ENCODE assay signal across 32 mouse cellular contexts in the genomic region with DNA sequence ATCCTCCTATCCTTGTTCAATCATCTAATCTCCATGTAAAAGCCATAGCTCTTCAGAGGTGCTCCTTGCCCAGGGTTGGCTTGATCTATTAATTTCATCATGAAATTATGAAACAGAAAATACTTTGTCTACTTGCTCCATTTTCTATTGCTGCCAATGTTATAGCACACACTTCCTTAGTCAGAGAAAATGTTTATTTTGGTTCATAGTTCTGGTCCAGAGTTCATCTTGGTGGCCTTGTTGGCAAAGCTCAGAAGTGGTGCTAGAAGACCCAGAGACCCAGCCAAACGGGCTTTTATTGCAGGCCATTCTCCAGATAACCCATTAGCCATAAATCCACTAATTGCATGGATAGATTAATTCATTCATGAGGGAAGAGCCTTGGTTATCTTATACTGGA. TPM values are rescaled to one million over a fixed set of nuclear protein-coding genes. Genes with fewer than 3 reads are reported as not detected.
A peak's percentile ranks its signal among the peaks of the same experiment; 100 is the strongest.
DNase-seq lines count a peak whose midpoint lies in the region; ATAC-seq and TF ChIP-seq lines count a peak whose summit lies in the region.
"Had no signal": no experiment of that assay in that cellular context is flagged by ENCODE, and none has a peak within 500 bp of the region (broad histone marks: within the 10 kb centered on the region; RNA-seq: fewer than 3 reads in every experiment).

No protein-coding gene starts in this region.

- no peak overlapping the region for H3K4me2 ChIP-seq in intestine, embryonic 16.5 days (ENCODE audit: low read depth, low read length)
- no peak overlapping the region for H3K4me2 ChIP-seq in intestine, embryonic 15.5 days (replicated peaks)
- H3K4me2 ChIP-seq: embryonic facial prominence, embryonic 13.5 days; forebrain, embryonic 13.5 days; heart, embryonic 11.5 days; hindbrain, embryonic 12.5 days; hindbrain, embryonic 15.5 days had no signal

- no peak overlapping the region for H3K4me3 ChIP-seq in intestine, embryonic 16.5 days (ENCODE audit: low read length)
- H3K4me3 ChIP-seq in intestine, embryonic 15.5 days (replicated peaks) = no peak overlapping the region
- no peak overlapping the region for H3K4me3 ChIP-seq in liver, adult 2 months (ENCODE audit: insufficient read depth, low read depth, low read length)
- H3K4me3 ChIP-seq: embryonic facial prominence, embryonic 10.5 days; embryonic facial prominence, embryonic 13.5 days; erythroblast, embryonic 14.5 days; forebrain, embryonic 10.5 days; forebrain, embryonic 13.5 days; hindbrain, embryonic 12.5 days; hindbrain, embryonic 15.5 days had no signal

- peak; percentile 25 for ATAC-seq in intestine, embryonic 16.5 days
- no peak for ATAC-seq in intestine, embryonic 15.5 days
- ATAC-seq: forebrain, embryonic 13.5 days; forebrain, embryonic 16.5 days; Patski had no signal

- H3K36me3 ChIP-seq in intestine, embryonic 16.5 days (ENCODE audit: control insufficient read depth, insufficient read depth, low read length) = no peaks in the 10 kb centered on the region
- no peaks in the 10 kb centered on the region for H3K36me3 ChIP-seq in intestine, embryonic 15.5 days
- no peaks in the 10 kb centered on the region for H3K36me3 ChIP-seq in liver, adult 2 months (ENCODE audit: control insufficient read depth, insufficient read depth, low read length)
- H3K36me3 ChIP-seq: embryonic facial prominence, embryonic 10.5 days; embryonic facial prominence, embryonic 13.5 days; forebrain, embryonic 10.5 days; hindbrain, embryonic 12.5 days; hindbrain, embryonic 15.5 days had no signal

- H3K9ac ChIP-seq in intestine, embryonic 16.5 days (ENCODE audit: low read depth, low read length) = no peak overlapping the region
- H3K9ac ChIP-seq in intestine, embryonic 15.5 days = no peak overlapping the region
- H3K9ac ChIP-seq in liver, adult 2 months (ENCODE audit: low read depth, low read length) = no peak overlapping the region
- H3K9ac ChIP-seq: embryonic facial prominence, embryonic 13.5 days; forebrain, embryonic 13.5 days; hindbrain, embryonic 12.5 days; hindbrain, embryonic 15.5 days had no signal

- no peak for TF ChIP-seq CTCF in liver, adult 2 months (IDR thresholded peaks at IDR 0.05; ENCODE audit: low read depth, low read length)

- no peaks in the 10 kb centered on the region for H3K27me3 ChIP-seq in intestine, embryonic 16.5 days (replicated peaks; ENCODE audit: control insufficient read depth, insufficient read depth, low read length)
- peaks cover 4% of the 10 kb centered on the region for H3K27me3 ChIP-seq in intestine, embryonic 15.5 days (replicated peaks)
- H3K27me3 ChIP-seq in liver, adult 2 months (ENCODE audit: control insufficient read depth, insufficient read depth, low read length) = no peaks in the 10 kb centered on the region
- H3K27me3 ChIP-seq: Patski had no signal

- DNase-seq in kidney, postnatal 10 days = peak; percentile 41
- no peak for DNase-seq in kidney, postnatal 4 days
- peak; percentile 90 for DNase-seq in liver, adult 2 months (ENCODE audit: extremely low read depth, low read depth, low spot score)
- DNase-seq in liver = no peak
- DNase-seq in layer of hippocampus, adult 9-10 months (ENCODE audit: low spot score) = no peak
- no peak for DNase-seq in MN1 (ENCODE audit: low spot score)
- DNase-seq: adrenal gland, adult 8-10 months; adrenal gland, postnatal 25 days; cerebellum, adult 11-12 months; cerebellum, adult 8-10 months; cerebellum, postnatal 10 days; cerebellum, postnatal 36 days; embryo, embryonic 11 days; gastrocnemius, postnatal 10 days; gastrocnemius, postnatal 36 days; heart, adult 11 months had no signal

- no peaks in the 10 kb centered on the region for H3K9me3 ChIP-seq in intestine, embryonic 16.5 days (ENCODE audit: control insufficient read depth, low read length)
- no peaks in the 10 kb centered on the region for H3K9me3 ChIP-seq in intestine, embryonic 15.5 days
- H3K9me3 ChIP-seq: embryonic facial prominence, embryonic 10.5 days; embryonic facial prominence, embryonic 13.5 days; forebrain, embryonic 10.5 days; forebrain, embryonic 13.5 days; hindbrain, embryonic 12.5 days; hindbrain, embryonic 15.5 days had no signal

- no peak overlapping the region for H3K27ac ChIP-seq in intestine, embryonic 16.5 days (ENCODE audit: low read length)
- no peak overlapping the region for H3K27ac ChIP-seq in intestine, embryonic 15.5 days
- H3K27ac ChIP-seq in liver, adult 2 months (replicated peaks; ENCODE audit: insufficient read depth, low read depth, low read length) = no peak overlapping the region
- H3K27ac ChIP-seq: embryonic facial prominence, embryonic 10.5 days; embryonic facial prominence, embryonic 13.5 days; forebrain, embryonic 10.5 days; forebrain, embryonic 13.5 days; hindbrain, embryonic 12.5 days; hindbrain, embryonic 15.5 days had no signal

- 38% methylated on average over 1 of the region's 1 CpGs for WGBS in intestine, embryonic 16.5 days
- WGBS in intestine, embryonic 15.5 days = 33% methylated on average over 1 of the region's 1 CpGs
- WGBS in liver, adult 2 months = 7% methylated on average over 1 of the region's 1 CpGs

- H3K79me2 ChIP-seq in liver, adult 2 months (ENCODE audit: control insufficient read depth, insufficient read depth, low read length) = no peaks in the 10 kb centered on the region

- peaks cover 10% of the 10 kb centered on the region for H3K4me1 ChIP-seq in intestine, embryonic 16.5 days (ENCODE audit: control insufficient read depth, insufficient read depth, low read length)
- H3K4me1 ChIP-seq in intestine, embryonic 15.5 days (replicated peaks) = peaks cover 8% of the 10 kb centered on the region
- peaks cover 33% of the 10 kb centered on the region for H3K4me1 ChIP-seq in liver, adult 2 months (ENCODE audit: control insufficient read depth, insufficient read depth, low read length)
- H3K4me1 ChIP-seq: hindbrain, embryonic 12.5 days had no signal

- TF ChIP-seq POLR2A in liver, adult 2 months (IDR thresholded peaks at IDR 0.05; ENCODE audit: extremely low read depth, insufficient read depth, low read length) = no peak

RNA-seq across cellular contexts. Expression of a gene that starts 5.8 kb away (rescaled TPM):
- 29.5 and 51.3 TPM in 2 replicates for polyA plus RNA-seq in intestine, embryonic 16.5 days (2015; fragmentation: Nextera tagmentation; extraction: Ambion mirVana)
- polyA plus RNA-seq in intestine, embryonic 15.5 days (2015; fragmentation: Nextera tagmentation; extraction: Ambion mirVana) = 16.3 and 18.3 TPM in 2 replicates
- total RNA-seq in liver, adult 2 months (2014; rRNA removed) = 0.18 and 0.27 TPM in 2 replicates
- 1.4 and 1.7 TPM in 2 replicates for polyA plus RNA-seq in liver, adult 2 months (2012; rRNA removed)
- total RNA-seq: adrenal gland, adult 8-10 months; adrenal gland, postnatal 25 days; gastrocnemius, adult 18-20 months; gastrocnemius, postnatal 10 days; gastrocnemius, postnatal 36 days; hematopoietic stem cell, adult 5-6 weeks had no signal
- polyA plus RNA-seq: cortical plate, adult 2 months; erythroblast, embryonic 14.5 days; forebrain, embryonic 10.5 days; forebrain, embryonic 13.5 days; forebrain, embryonic 16.5 days; heart, embryonic 11.5 days; heart, embryonic 14.5 days had no signal

Comparison
In these comparisons a context has a peak if more than half of its experiments do, and no peak if none do; other contexts are left out.
1. DNase-seq: peak in kidney, postnatal 10 days (single experiment) and liver, adult 2 months (single experiment); none in kidney, postnatal 4 days (0 of 2), liver (single experiment), layer of hippocampus, adult 9-10 months (single experiment) and MN1 (single experiment).